Mouse (Mus musculus) liver, embryonic 11.5 days (tissue): ENCODE measurements around the gene Gm17455. TPM values are rescaled to one million over a fixed set of nuclear protein-coding genes. Genes with fewer than 3 reads are reported as not detected.

Source experiments
- ATAC-seq: fragments of 200-750 bp; cut with Nextera tagmentation; replicated peaks from 2 replicates; pipeline ENCODE4 v1.8.0; 2017; ENCODE audit warnings: moderate number of reproducible peaks, mild to moderate bottlenecking, moderate TSS enrichment, moderate library complexity; ENCODE audit not compliant: low FRiP score
- DNase-seq: peaks from one replicate; pipeline ENCODE4 v3.0.0-alpha.2; 2017; ENCODE audit warnings: low spot score
- H3K27ac ChIP-seq: fragments of 300-500 bp; sonication (generic); 2 replicates; pipeline ENCODE4 v1.5.1; 2014; ENCODE audit warnings: mild to moderate bottlenecking, low read depth, low read length, control low read depth
- H3K27me3 ChIP-seq: fragments of 300-500 bp; sonication (generic); replicated peaks from 2 replicates; pipeline ENCODE4 v1.6.1; 2014; ENCODE audit warnings: low read length, mixed read lengths; ENCODE audit not compliant: control insufficient read depth, insufficient read depth
- H3K36me3 ChIP-seq: fragments of 300-500 bp; sonication (generic); 2 replicates; pipeline ENCODE4 v1.6.1; 2014; ENCODE audit warnings: mild to moderate bottlenecking, low read length, moderate library complexity, mixed read lengths; ENCODE audit not compliant: control insufficient read depth, insufficient read depth
- H3K4me1 ChIP-seq: fragments of 300-500 bp; sonication (generic); replicated peaks from 2 replicates; pipeline ENCODE4 v1.6.1; 2014; ENCODE audit warnings: low read length, mixed read lengths; ENCODE audit not compliant: control insufficient read depth, insufficient read depth
- H3K4me2 ChIP-seq: fragments of 300-500 bp; sonication (generic); 2 replicates; pipeline ENCODE4 v1.6.1; 2014; ENCODE audit warnings: mild to moderate bottlenecking, control low read depth, moderate library complexity
- H3K4me3 ChIP-seq: fragments of 300-500 bp; sonication (generic); 2 replicates; pipeline ENCODE4 v1.5.1; 2014; ENCODE audit warnings: low read depth, low read length, control low read depth
- H3K9ac ChIP-seq: fragments of 300-500 bp; sonication (generic); 2 replicates; pipeline ENCODE4 v1.6.1; 2014; ENCODE audit warnings: low read depth, low read length, control low read depth
- H3K9me3 ChIP-seq: fragments of 300-500 bp; sonication (generic); 2 replicates; pipeline ENCODE4 v1.6.1; 2016; ENCODE audit warnings: low read length, inconsistent platforms, mixed read lengths; ENCODE audit not compliant: control insufficient read depth
- WGBS: fragments of 180-500 bp; shearing (Covaris S2); extraction: QIAGEN DNeasy Blood & Tissue Kit; methylation state at CpG from one replicate; pipeline ENCODE4 v1.1.7; 2014; 5-methylcytosine and 5-hydroxymethylcytosine counted together
- polyA plus RNA-seq: library from polyadenylated mRNA; unstranded; fragments of >200 nt; fragmentation: Nextera tagmentation; extraction: Ambion mirVana; gene quantifications from 2 replicates; pipeline ENCODE4 v1.2.1, GENCODE M21; 2014

The Gm17455 gene
- polyA plus RNA-seq, 1 experiment from 2014 or later: 0.44 TPM

- Histone ChIP-seq H3K9ac (no peak overlapping the region), H3K4me1 (no peaks in the 10 kb centered on the region), H3K27ac (no peak overlapping the region), H3K36me3 (no peaks in the 10 kb centered on the region), H3K27me3 (0 out of 2 replicates have a peak, but pooled peaks cover 2% of the 10 kb centered on the region), H3K4me2 (no peak overlapping the region), H3K4me3 (no peak overlapping the region), H3K9me3 (no peaks in the 10 kb centered on the region)
- WGBS: 20% methylated on average over 4 of the region's 4 CpGs
- DNase-seq: no peak
- ATAC-seq: no peak
Measured at GRCm38 (mm10) chr10:60419624-60420023, 20.1 kb downstream of the Gm17455 start.

DNA sequence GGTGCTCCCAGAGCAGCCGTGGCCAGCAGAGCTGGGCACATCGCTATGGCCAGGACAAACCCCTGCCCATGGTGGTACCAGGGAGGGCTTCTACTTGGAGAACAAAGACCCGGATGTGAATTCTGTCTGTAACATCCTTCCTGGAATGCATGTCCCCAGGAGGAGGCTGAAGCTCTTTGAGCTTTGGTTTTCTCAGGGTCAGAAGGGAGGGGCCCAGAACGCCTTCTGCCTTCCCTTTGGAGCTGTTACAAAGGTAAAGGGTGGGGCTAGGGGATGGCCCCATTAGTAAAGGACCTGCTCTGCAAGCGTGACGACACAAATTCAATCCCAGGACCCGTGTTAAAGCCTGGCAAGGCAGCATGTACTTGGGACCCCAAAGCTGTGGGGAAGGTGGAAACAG lies 23.2 kb downstream of the Gm17455 start:
- Histone ChIP-seq H3K27me3 (0 out of 2 replicates have a peak, but pooled peaks cover 2% of the 10 kb centered on the region), H3K4me3 (no peak overlapping the region), H3K4me2 (no peak overlapping the region), H3K27ac (no peak overlapping the region), H3K9ac (no peak overlapping the region), H3K36me3 (no peaks in the 10 kb centered on the region), H3K4me1 (no peaks in the 10 kb centered on the region), H3K9me3 (no peaks in the 10 kb centered on the region)
- 66% methylated on average over 7 of the region's 7 CpGs for WGBS
- ATAC-seq (no peak), DNase-seq (no peak)

DNA sequence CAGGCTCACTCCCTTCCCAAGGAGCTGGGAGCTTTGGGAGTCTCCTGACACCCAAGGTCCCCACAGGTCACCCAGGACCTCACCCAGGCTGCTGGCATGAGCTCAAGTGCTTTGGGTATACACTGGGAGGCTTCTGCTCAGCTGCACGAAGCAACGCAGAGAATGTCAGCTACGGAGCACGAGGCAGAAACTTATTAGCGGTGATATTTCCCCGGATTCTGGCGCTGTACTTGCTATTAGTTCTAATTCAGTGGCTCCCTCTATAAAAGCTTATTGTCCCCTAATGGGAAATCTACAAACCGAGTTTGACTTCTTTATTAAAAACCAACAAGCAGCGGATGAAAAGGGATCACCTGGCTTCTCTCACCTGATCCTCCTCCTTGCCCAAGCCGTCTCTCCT lies 30.5 kb downstream of the Gm17455 start:
- ATAC-seq (no peak), DNase-seq (no peak)
- H3K4me3 ChIP-seq: no peak overlapping the region
- H3K9me3 ChIP-seq: no peaks in the 10 kb centered on the region
- H3K9ac ChIP-seq: no peak overlapping the region
- no peaks in the 10 kb centered on the region for H3K4me1 ChIP-seq
- 86% methylated on average over 10 of the region's 10 CpGs for WGBS
- no peak overlapping the region for H3K27ac ChIP-seq
- no peaks in the 10 kb centered on the region for H3K36me3 ChIP-seq
- no peak overlapping the region for H3K4me2 ChIP-seq
- H3K27me3 ChIP-seq: no peaks in the 10 kb centered on the region

- no peak for DNase-seq
- Histone ChIP-seq H3K9ac (no peak overlapping the region), H3K4me3 (no peak overlapping the region), H3K27me3 (no peaks in the 10 kb centered on the region), H3K9me3 (no peaks in the 10 kb centered on the region), H3K4me1 (no peaks in the 10 kb centered on the region), H3K36me3 (no peaks in the 10 kb centered on the region), H3K4me2 (no peak overlapping the region), H3K27ac (no peak overlapping the region)
- WGBS: 63% methylated on average over 6 of the region's 6 CpGs
- no peak for ATAC-seq
Measured at GRCm38 (mm10) chr10:60430591-60430990, 31.1 kb downstream of the Gm17455 start.

DNA sequence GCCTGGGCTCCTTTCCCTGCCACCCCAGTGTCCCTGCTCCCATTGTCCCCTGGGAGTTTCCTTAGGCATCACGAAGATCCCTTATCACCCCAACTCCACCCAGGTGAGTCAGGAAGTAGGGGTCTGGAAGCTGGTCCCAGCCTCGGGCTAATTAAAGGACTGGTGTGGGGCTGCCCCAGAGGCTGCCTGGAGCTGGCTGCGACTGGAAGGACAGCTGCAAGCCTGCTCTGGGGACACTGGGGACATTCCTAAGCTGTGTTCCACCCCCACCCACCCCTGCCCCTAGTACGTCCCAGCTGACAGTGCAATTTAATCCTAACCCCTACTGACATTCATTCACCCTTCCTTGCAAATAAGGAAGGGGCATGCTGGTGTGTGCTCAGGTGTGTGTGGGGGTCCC lies 33.2 kb downstream of the Gm17455 start:
- Histone ChIP-seq H3K4me1 (no peaks in the 10 kb centered on the region), H3K36me3 (no peaks in the 10 kb centered on the region), H3K9me3 (no peaks in the 10 kb centered on the region), H3K4me2 (no peak overlapping the region), H3K4me3 (no peak overlapping the region), H3K27me3 (no peaks in the 10 kb centered on the region), H3K27ac (no peak overlapping the region), H3K9ac (no peak overlapping the region)
- 25% methylated on average over 4 of the region's 4 CpGs for WGBS
- ATAC-seq (no peak), DNase-seq (no peak)

- Histone ChIP-seq H3K4me3 (no peak overlapping the region), H3K9ac (no peak overlapping the region), H3K27ac (no peak overlapping the region), H3K9me3 (no peaks in the 10 kb centered on the region), H3K36me3 (no peaks in the 10 kb centered on the region), H3K4me2 (no peak overlapping the region), H3K27me3 (no peaks in the 10 kb centered on the region), H3K4me1 (no peaks in the 10 kb centered on the region)
- no peak for ATAC-seq
- WGBS: 71% methylated on average over 4 of the region's 4 CpGs
- no peak for DNase-seq
Measured at GRCm38 (mm10) chr10:60442321-60442720, 42.8 kb downstream of the Gm17455 start.

- no peaks in the 10 kb centered on the region for H3K36me3 ChIP-seq
Measured at GRCm38 (mm10) chr10:60443078-60443477, 43.6 kb downstream of the Gm17455 start.

GRCm38 (mm10) chr10:60445031-60445593 lies 45.6 kb downstream of the Gm17455 start:
- no peak; the same call in 1 of the 2 replicates for ATAC-seq
- peak; percentile 64 for DNase-seq

More at GRCm38 (mm10) chr10:60443078-60443477, 43.6 kb downstream of the Gm17455 start:
- H3K4me2 ChIP-seq: no peak overlapping the region
- H3K27me3 ChIP-seq: no peaks in the 10 kb centered on the region
- DNase-seq (no peak), ATAC-seq (no peak)
- H3K9ac ChIP-seq: no peak overlapping the region
- no peak overlapping the region for H3K27ac ChIP-seq
- no peaks in the 10 kb centered on the region for H3K4me1 ChIP-seq
- 0% methylated on average over 2 of the region's 2 CpGs for WGBS
- no peaks in the 10 kb centered on the region for H3K9me3 ChIP-seq
- no peak overlapping the region for H3K4me3 ChIP-seq

DNA sequence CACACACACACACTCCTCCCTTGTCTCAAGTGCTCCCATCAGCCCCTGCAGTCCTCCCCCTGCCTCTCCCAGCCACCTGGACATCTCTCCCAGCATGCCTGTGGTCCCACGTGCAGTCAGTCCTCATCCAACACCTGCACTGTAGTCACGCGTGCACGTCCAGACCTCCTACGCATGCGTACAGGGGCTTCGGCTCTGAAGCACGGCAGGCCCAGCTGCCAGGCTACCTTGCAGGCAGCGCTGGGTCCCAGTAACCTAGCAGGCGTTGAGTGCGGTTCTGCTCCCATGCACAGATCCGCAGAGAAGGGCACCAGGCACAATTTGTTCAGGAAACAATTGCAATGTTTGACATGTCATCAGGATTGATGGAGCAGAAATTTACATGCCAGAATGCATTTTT lies 47.7 kb downstream of the Gm17455 start:
- WGBS: 85% methylated on average over 12 of the region's 12 CpGs
- ATAC-seq (no peak), DNase-seq (no peak)
- Histone ChIP-seq H3K4me2 (no peak overlapping the region), H3K9ac (no peak overlapping the region), H3K36me3 (no peaks in the 10 kb centered on the region), H3K4me1 (no peaks in the 10 kb centered on the region), H3K27ac (no peak overlapping the region), H3K9me3 (no peaks in the 10 kb centered on the region), H3K27me3 (no peaks in the 10 kb centered on the region; the same call in 1 of the 2 replicates), H3K4me3 (no peak overlapping the region)

More at GRCm38 (mm10) chr10:60445031-60445593, 45.6 kb downstream of the Gm17455 start:
- H3K27me3 ChIP-seq: no peaks in the 10 kb centered on the region; the same call in 1 of the 2 replicates
- no peaks in the 10 kb centered on the region for H3K4me1 ChIP-seq
- H3K9ac ChIP-seq: no peak overlapping the region
- no peak overlapping the region for H3K4me3 ChIP-seq
- no peaks in the 10 kb centered on the region for H3K36me3 ChIP-seq
- WGBS: 58% methylated on average over 8 of the region's 8 CpGs
- no peak overlapping the region for H3K27ac ChIP-seq
- H3K9me3 ChIP-seq: no peaks in the 10 kb centered on the region
- H3K4me2 ChIP-seq: no peak overlapping the region
